Mouse (Mus musculus) hindbrain, embryonic 10.5 days (tissue): ENCODE data around the gene Cdk10. TPM values are rescaled to one million over a fixed set of nuclear protein-coding genes. Genes with fewer than 3 reads are reported as not detected.
"Not testable (repeated sequence)": the region's sequence is repeated elsewhere in the genome, so short reads cannot be mapped to it uniquely, and the experiment has no call there.

Experiments used
- DNase-seq: peaks from one replicate; pipeline ENCODE4 v3.0.0-alpha.2; 2017; ENCODE audit warnings: low spot score
- H3K27ac ChIP-seq: fragments of 300-500 bp; sonication (generic); 2 replicates; pipeline ENCODE4 v1.5.1; 2016; ENCODE audit warnings: mild to moderate bottlenecking, moderate library complexity
- H3K27me3 ChIP-seq: fragments of 300-500 bp; sonication (generic); 2 replicates; pipeline ENCODE4 v1.6.1; 2016; ENCODE audit warnings: mild to moderate bottlenecking; ENCODE audit not compliant: poor library complexity, insufficient read depth, severe bottlenecking
- H3K36me3 ChIP-seq: fragments of 300-500 bp; sonication (generic); 2 replicates; pipeline ENCODE4 v1.6.1; 2016; ENCODE audit warnings: mild to moderate bottlenecking, moderate library complexity
- H3K4me1 ChIP-seq: fragments of 300-500 bp; sonication (generic); replicated peaks from 2 replicates; pipeline ENCODE4 v1.6.1; 2016; ENCODE audit warnings: mild to moderate bottlenecking
- H3K4me3 ChIP-seq: fragments of 300-500 bp; sonication (generic); 2 replicates; pipeline ENCODE4 v1.5.1; 2016; ENCODE audit warnings: mild to moderate bottlenecking, moderate library complexity
- H3K9me3 ChIP-seq: fragments of 300-500 bp; sonication (generic); 2 replicates; pipeline ENCODE4 v1.6.1; 2016; ENCODE audit warnings: mild to moderate bottlenecking, moderate library complexity
- WGBS: fragments of 180-500 bp; shearing (Covaris S2); methylation state at CpG from one replicate; pipeline ENCODE4 v1.1.7; 2016; 5-methylcytosine and 5-hydroxymethylcytosine counted together
- polyA plus RNA-seq: library from polyadenylated mRNA; unstranded; fragments of >200 nt; fragmentation: Nextera tagmentation; extraction: Ambion mirVana; gene quantifications from 2 replicates; pipeline ENCODE4 v1.2.1, GENCODE M21; 2016

The Cdk10 gene
- polyA plus RNA-seq, 1 experiment from 2014 or later = 37.2 TPM

DNA sequence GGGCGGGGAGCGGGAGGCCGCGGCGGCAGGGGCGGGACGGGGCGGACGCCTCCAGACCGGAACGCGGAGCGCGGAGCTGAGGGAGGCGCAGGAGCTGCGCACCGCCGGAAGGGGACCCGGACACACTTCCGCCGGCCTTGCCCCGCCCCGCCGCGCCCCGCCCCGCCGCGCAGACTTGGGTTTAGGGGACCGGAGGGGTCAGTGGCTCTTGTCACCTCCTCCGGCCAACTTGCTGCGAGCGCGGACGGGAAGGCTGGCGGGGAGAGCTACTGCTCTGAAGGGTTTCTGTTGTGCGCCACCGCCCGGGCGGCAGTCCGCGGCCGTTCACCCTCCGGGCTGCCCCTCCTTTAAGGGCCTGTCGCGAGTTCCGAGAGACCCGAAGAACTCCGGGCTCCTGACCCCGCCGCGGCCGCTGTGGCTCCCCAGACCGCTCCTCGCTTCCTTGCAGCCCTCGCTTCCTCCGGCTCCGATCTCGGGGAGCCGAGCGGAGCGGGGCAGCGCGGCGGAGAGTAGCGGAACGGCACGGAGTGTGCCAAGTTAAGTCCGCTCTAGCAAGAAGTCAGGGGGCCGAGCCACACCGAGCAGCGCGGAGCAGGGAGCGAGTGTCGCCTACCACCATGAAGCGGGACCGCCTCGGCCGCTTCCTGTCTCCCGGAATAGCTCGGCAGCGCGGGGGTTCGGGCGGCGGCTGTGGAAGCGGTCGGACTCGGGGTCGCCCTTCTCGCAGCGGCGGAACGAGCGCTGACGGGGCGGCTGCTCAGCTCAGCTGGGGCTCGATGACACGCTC, 29.6 kb downstream of the Cdk10 start, which contains the start of the genes Zfp276 and Vps9d1:
Zfp276 (plus strand) TSS at position 97 of the 787 bp plus-strand sequence.
Vps9d1 (minus strand) TSS at position 250 of the 787 bp plus-strand sequence.
- Histone ChIP-seq H3K4me3 (peak within 1 kb of the TSS; percentile 98), H3K9me3 (no peaks in the 10 kb centered on the region), H3K27ac (peak within 1 kb of the TSS; percentile 97), H3K4me1 (peaks cover 52% of the 10 kb centered on the region), H3K27me3 (no peaks in the 10 kb centered on the region), H3K36me3 (peaks cover 71% of the 10 kb centered on the region)
- WGBS = under 1% methylated on average over 99 of the region's 99 CpGs
- DNase-seq = peak; percentile 86

DNA sequence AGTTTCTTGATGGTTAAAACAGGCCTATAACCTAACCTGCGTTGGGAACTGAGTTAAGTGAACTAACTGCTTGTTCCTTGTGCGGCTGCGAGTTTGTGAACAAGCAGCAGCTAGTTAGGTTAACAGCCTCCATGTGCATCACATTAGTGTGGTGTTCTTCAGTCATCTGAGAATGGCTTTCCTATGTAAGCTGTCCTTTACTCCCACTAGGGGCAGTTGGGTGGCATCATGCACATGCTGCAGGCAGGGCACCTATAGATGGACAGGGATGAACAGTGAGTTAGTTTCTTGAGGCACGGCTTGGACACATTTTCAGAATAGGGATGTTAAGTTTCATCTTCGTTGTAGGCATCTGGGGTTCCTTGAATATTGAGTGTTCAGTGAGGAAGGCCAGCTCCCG, 30.5 kb downstream of the Cdk10 start:
- 71% methylated on average over 6 of the region's 6 CpGs for WGBS
- Histone ChIP-seq H3K4me3 (peak overlapping the region; percentile 98), H3K36me3 (peaks cover 71% of the 10 kb centered on the region), H3K4me1 (peaks cover 52% of the 10 kb centered on the region), H3K27me3 (no peaks in the 10 kb centered on the region), H3K27ac (peak overlapping the region; percentile 97; the same call in 1 of the 2 replicates), H3K9me3 (no peaks in the 10 kb centered on the region)
- no peak for DNase-seq

DNA sequence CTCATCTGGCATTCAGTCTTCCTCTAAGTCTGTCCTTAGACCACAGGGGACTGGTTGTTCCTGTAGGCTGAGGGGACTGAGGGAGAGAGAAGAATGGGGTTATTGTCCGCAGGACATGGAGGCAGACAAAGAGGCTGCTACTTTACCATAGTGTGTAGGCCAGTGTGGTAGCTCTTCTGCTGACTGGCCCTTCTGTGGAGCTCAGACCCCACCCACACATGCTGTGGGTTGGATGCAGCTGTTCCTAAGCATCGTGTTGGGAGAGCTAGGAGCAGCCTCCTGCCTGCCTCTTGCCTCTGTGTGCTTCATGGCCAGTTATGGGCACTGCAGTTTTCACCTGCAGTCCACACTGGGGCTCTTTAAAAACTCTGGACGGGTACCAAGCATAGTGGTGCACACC, 32.5 kb downstream of the Cdk10 start:
- no peaks in the 10 kb centered on the region for H3K9me3 ChIP-seq
- peaks cover 52% of the 10 kb centered on the region for H3K4me1 ChIP-seq
- no peak for DNase-seq
- no peaks in the 10 kb centered on the region for H3K27me3 ChIP-seq
- H3K27ac ChIP-seq = peak overlapping the region; percentile 66
- 57% methylated on average over 3 of the region's 3 CpGs for WGBS
- H3K36me3 ChIP-seq = peaks cover 67% of the 10 kb centered on the region
- H3K4me3 ChIP-seq = peak overlapping the region; percentile 98; the same call in 1 of the 2 replicates

DNA sequence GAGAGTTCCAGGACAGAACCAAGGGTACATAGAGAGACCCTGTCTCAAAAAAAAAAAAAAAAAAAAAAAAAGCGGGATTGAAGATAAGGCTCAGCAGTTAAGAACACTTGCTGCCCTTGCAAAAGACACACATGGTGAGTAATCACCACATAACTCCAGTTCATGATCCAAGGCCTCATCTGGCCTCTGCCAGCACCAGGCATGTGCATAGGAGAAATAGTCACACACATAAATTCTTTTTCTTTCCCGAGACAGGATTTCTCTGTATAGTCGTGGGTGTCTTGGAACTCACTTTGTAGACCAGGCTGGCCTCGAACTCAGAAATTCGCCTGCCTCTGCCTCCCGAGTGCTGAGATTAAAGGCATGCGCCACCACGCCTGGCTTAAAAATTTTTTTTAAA, 33.0 kb downstream of the Cdk10 start:
- peaks cover 68% of the 10 kb centered on the region for H3K36me3 ChIP-seq
- H3K4me1 ChIP-seq = peaks cover 49% of the 10 kb centered on the region
- H3K27ac ChIP-seq, H3K27me3 ChIP-seq, H3K9me3 ChIP-seq, DNase-seq, H3K4me3 ChIP-seq: not testable (repeated sequence)
- WGBS = 92% methylated on average over 8 of the region's 8 CpGs

DNA sequence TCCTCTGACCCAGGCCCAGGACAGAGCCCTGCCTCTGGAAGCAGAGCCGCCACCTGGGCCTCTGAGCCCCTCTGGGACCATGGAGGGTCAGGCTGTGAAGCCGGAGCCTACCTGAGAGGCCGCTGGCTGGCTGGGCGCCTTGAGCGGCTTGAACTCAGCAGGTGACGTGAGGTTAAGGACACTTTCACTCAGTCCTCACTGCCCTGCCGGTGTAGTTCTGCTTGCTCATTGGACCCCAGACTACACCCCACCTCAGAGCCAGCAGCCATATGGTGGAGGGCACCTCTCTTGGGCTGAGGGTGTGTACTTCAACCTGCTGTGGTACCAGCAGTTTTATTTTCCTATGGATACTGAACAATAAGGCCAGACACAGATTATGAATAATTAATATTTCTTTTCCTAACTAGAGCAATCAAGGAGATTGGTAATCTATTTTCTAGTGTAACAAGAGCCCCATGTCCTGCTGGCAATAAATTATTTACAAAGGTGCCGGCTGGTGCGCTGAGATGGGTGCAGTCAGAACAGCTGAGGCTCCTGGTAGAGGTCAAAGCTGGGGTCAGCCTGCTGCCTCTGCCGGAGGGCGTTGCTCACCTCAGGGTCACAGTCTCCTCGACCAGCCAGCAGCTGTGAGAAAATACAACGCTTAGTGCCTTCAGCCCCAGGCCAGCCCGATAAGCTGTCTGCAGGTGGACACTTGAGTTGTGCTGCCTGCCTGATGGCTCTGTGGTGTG, 43.4 kb downstream of the Cdk10 start:
- no peak overlapping the region for H3K4me3 ChIP-seq
- 73% methylated on average over 14 of the region's 14 CpGs for WGBS
- DNase-seq = peak; percentile 62
- H3K4me1 ChIP-seq = peaks cover 22% of the 10 kb centered on the region
- peaks cover 100% of the 10 kb centered on the region for H3K36me3 ChIP-seq
- no peaks in the 10 kb centered on the region for H3K27me3 ChIP-seq
- peak overlapping the region; percentile 74 for H3K27ac ChIP-seq
- no peaks in the 10 kb centered on the region for H3K9me3 ChIP-seq

DNA sequence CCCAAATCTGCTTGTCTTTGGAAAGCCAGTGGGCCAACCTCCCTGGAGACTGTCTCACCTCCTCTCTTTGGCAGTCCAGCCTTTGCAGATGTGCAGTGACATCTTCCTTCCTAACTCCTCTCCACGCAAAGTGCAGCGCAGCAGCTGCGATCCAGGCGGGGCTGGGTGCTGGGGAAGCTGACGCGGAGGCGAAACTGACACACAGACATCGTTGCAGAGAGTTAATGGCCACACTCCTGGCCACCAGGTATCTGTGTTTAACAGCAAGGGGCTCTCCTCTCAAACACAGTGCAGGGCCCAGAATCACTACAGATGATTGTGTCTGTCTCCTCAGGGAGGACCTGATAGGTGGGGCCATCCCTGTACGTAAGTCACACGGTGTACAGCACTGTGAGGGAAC, 46.5 kb downstream of the Cdk10 start:
- no peaks in the 10 kb centered on the region for H3K9me3 ChIP-seq
- DNase-seq = no peak
- 93% methylated on average over 10 of the region's 10 CpGs for WGBS
- no peak overlapping the region for H3K4me3 ChIP-seq
- H3K4me1 ChIP-seq = peaks cover 22% of the 10 kb centered on the region
- H3K27me3 ChIP-seq = no peaks in the 10 kb centered on the region
- peaks cover 99% of the 10 kb centered on the region for H3K36me3 ChIP-seq
- 0 out of 2 replicates have a peak overlapping the region, but pooled peaks have one; percentile 72 for H3K27ac ChIP-seq

DNA sequence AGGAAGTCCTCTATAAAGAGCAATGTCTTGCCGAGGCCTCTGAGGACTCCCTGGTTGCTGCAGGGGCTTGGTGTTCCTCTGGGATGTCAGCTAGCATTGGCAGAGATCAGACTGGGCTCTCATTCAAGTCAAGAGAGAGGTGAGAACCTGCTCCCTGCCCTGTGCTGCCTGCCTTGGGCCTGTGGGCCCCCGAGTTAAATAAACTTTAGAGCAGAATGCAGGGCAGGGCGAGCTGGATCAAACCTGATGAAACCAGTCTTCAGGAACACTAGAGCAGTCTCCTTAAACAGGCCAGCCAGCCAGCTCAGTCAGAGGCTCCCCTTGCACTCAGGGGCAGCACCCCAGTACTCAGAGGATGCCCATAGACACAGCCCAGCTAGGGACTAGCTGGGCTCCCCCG, 47.3 kb downstream of the Cdk10 start:
- Histone ChIP-seq H3K27me3 (no peaks in the 10 kb centered on the region), H3K27ac (peak overlapping the region; percentile 72), H3K36me3 (peaks cover 97% of the 10 kb centered on the region), H3K4me3 (no peak overlapping the region), H3K9me3 (no peaks in the 10 kb centered on the region), H3K4me1 (peaks cover 22% of the 10 kb centered on the region)
- WGBS = 78% methylated on average over 4 of the region's 4 CpGs
- DNase-seq = no peak

DNA sequence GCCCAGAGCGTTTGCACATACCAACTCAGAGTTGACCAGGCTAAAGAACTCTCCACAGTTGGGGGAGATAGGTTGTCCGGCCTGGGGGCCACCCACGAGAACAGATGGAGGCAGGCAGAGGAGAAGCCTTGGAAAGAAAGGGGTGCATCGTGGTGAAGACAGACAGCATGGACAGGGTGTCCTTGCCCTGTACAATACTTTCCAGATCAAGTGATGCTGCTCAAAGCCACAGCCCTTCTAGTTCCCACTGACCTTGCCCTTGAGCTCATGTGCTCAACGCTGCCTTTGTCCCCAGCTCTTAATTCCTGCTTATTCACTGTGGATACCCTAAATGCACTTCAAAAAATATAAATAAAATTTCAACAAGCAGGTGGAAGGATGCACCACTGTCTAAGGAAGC, 49.8 kb downstream of the Cdk10 start:
- Histone ChIP-seq H3K4me3 (no peak overlapping the region), H3K27me3 (no peaks in the 10 kb centered on the region), H3K4me1 (peaks cover 7% of the 10 kb centered on the region; the same call in 1 of the 2 replicates), H3K9me3 (no peaks in the 10 kb centered on the region), H3K27ac (no peak overlapping the region), H3K36me3 (peaks cover 91% of the 10 kb centered on the region)
- no peak for DNase-seq
- WGBS = 82% methylated on average over 5 of the region's 5 CpGs

DNA sequence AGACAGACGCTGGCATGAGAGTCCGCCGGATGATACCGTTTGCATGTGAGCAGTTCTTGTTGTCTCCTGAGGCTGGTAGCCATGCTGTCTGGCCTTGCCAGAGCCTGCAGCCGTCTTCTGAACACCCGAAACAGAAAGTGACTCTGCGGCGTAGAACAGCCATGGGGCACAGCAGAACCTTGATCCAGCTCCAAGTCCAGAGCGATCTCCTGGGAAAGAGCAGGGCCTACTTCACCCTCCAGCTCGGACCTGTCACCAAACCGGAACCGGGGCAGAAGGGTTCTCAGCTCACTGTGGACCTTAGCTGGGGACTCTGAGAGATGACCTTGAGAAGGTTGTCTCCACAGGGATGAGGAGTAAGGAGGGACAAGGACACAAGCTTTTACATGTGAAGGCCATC, 50.5 kb downstream of the Cdk10 start:
- 94% methylated on average over 12 of the region's 12 CpGs for WGBS
- no peak for DNase-seq
- H3K9me3 ChIP-seq = no peaks in the 10 kb centered on the region
- no peaks in the 10 kb centered on the region for H3K27me3 ChIP-seq
- peaks cover 7% of the 10 kb centered on the region; the same call in 1 of the 2 replicates for H3K4me1 ChIP-seq
- H3K4me3 ChIP-seq = no peak overlapping the region
- peaks cover 89% of the 10 kb centered on the region for H3K36me3 ChIP-seq
- no peak overlapping the region for H3K27ac ChIP-seq

DNA sequence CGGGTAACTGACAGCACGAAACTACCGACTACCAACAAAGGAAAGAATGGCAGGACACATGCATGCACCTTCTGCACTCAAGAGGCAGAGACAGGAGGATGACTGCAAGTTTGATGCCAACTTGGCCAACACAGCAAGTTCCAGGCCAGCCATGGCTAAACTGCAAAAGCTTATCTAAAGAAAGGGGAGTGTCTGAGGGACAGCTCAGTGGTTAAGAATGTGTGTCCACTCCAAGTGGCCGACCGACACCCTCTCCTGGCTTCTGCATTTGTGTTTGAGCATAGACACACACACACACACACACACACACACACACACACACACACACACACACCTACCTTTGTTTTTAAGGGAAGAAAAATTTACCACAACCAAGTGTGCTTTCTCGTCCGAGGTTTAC, 53.8 kb downstream of the Cdk10 start:
- Histone ChIP-seq H3K4me1 (no peaks in the 10 kb centered on the region), H3K36me3 (peaks cover 80% of the 10 kb centered on the region), H3K27me3 (no peaks in the 10 kb centered on the region), H3K4me3 (no peak overlapping the region), H3K9me3 (no peaks in the 10 kb centered on the region), H3K27ac (no peak overlapping the region)
- 90% methylated on average over 7 of the region's 7 CpGs for WGBS
- no peak for DNase-seq

DNA sequence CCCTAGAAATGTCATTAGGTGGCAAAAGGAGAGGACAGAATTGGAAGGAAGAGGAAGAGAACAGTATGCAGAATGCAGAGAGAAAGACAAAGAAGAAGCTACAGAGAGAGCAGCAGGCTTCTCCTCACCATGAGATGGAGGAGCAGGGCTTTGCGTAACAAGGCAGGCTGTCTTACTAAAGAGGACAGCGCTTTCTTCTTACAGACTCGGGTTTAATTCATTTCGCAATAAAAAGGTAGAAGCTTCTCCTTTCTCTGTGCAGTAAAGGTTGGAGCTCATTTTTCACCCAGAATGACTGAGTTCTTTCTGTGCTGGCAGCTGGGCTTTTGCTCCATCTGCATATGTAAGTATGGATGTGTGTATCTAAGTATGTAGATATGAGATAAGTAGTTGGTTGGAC, 55.2 kb downstream of the Cdk10 start:
- no peak for DNase-seq
- Histone ChIP-seq H3K27ac (no peak overlapping the region), H3K27me3 (no peaks in the 10 kb centered on the region), H3K4me3 (no peak overlapping the region), H3K4me1 (no peaks in the 10 kb centered on the region), H3K9me3 (no peaks in the 10 kb centered on the region), H3K36me3 (peaks cover 75% of the 10 kb centered on the region)
- 93% methylated on average over 4 of the region's 4 CpGs for WGBS

DNA sequence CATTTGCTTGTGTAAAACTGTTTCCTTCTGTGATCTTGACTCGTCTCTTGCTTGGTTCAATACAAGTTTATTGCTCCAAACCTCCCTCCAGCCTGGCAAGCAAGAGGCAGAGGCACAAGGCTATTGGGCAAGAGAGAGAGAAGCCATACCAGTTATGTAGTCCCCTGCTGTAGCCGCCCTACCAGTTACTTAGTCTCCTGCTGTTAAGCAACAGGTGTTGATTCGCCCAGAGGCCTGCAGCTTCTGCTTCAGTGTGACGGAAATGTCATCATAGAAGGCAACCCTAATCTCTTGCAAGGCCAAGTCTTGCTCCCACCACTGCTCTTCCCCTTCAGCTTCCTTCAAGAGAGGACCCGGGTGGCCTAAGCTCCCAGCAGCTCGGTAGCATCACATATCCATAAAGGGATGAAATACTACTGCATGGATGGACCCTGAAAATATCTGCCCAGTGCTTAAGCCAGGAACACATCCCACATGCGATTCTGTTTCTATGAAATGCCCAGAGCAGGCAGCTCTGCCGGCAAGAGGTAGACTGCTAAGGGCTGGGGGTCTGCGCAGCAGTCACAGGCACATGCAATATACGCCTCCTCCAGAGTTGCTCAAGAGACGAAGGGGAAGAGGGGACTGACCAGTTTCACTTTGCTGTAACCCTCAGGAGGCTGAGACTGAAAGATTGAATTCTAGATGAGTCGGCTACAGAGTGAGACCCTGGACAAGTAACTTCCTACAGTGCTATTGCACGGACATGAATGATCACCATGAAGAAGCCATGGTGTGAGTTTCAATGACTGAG, 55.9 kb downstream of the Cdk10 start:
- Histone ChIP-seq H3K9me3 (no peaks in the 10 kb centered on the region), H3K4me1 (no peaks in the 10 kb centered on the region), H3K4me3 (no peak overlapping the region), H3K27ac (no peak overlapping the region), H3K27me3 (no peaks in the 10 kb centered on the region), H3K36me3 (peaks cover 69% of the 10 kb centered on the region)
- DNase-seq = no peak
- 87% methylated on average over 13 of the region's 13 CpGs for WGBS
